Mouse (Mus musculus) embryo, embryonic 11.5 days (tissue): ENCODE data around the gene Ccdc38.

Experiments used
- DNase-seq: peaks from one replicate; pipeline ENCODE4 v3.0.0-alpha.2; 2012; ENCODE audit warnings: low read depth, low spot score

Ccdc38 gene

GRCm38 (mm10) chr10:93540431-93541210 lies at the start of gene Ccdc38:
Ccdc38 (plus strand) TSS chr10:93540632.
- DNase-seq, result no peak

DNA sequence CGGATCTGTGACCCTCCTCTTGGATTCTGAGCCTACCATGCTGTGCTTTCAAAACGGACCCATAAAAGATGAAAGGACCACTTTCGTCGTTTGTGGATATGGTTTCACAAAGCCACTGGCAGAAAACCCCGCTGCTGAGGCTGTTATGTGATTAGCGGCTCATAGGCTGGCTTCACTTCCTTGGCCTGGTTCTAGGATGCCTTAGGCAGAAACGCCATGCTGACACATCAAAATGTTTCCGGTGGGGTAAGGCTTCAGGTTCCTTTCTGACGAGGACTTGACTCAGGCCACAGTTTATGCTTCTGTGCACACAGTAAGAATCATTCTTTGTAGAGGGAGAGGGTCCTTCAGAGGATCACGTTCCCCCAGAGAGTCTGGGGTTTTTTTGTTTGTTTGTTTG lies 39.6 kb upstream of the Ccdc38 start:
- no peak for DNase-seq

- DNase-seq, result no peak
Measured at GRCm38 (mm10) chr10:93501346-93501745, 39.1 kb upstream of the Ccdc38 start.

DNA sequence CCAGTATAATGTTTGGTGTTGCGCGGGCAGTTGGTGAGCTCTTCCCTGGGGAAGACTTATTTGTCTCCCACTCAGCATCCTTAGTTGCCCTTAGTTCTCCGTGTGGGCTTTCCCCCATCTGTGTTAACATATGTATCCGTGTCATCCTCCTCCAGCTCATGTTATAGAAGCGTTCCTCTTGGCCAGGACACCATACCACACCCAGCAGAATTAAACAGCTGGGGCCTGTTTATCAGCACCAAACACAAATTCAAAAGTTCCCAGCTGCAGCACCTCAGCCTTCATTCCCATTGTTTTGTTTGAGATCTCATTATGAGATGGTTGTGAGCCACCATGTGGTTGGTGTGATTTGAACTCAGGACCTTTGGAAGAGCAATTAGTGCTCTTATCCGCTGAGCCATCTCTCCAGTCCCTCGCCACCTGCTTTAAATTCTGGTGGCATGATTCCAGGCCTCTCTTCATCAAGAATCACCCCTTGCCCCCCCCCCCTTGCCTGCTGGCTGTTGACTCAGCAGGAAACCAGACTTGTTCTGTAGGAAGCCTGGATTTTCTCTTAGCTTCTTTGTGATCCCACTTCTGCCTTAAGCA lies 32.0 kb upstream of the Ccdc38 start:
- DNase-seq, result no peak

DNA sequence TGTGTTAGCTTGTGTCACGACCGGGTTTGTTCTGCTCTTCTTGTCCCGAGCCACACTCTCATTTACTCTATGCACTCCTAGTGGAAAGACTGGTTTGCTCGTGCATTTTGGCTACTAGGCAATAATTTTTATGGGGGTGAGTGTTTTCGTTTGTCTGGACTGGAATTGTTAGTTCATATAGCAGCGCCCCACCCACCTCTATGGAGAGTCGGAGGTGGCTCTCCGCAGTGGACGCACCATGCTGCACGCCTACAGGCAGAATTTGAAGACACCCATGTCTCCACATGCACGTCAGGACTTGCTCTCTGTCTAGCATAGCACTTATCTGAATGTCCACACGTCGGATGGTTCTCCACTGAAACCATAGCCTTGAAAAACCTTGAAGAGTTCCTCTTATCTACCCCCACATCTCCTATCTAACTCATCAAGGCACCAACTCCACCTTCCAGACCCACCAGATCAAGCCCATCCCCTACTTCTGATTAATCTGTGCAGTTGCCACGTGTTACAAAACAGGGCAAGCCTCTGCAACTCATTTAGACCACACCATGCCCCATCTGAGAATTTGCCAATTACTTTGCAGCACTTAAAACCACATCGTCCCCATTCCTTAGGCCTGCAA lies 30.8 kb upstream of the Ccdc38 start:
- no peak for DNase-seq

DNA sequence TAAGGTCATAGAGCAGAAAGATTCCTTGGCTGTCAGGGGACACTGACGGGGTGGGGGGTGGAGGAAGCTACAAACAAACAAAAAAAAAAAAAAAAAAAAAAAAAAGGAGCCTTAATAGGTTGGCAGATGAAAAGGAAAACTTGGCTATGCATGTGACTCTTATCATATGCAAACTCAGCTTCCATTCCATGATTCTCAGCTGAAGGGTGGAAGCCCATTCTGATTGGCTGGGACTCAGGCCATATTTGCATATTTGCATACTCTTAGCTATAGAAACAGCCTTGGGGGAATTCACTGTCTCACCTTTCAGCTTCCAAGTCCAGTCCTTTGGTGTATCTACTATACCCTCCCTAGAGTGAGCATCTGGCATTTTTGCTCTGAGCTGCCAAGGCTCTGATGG lies 25.0 kb upstream of the Ccdc38 start:
- DNase-seq, result no peak

GRCm38 (mm10) chr10:93515927-93516326 lies 24.5 kb upstream of the Ccdc38 start:
- DNase-seq, result no peak

GRCm38 (mm10) chr10:93517754-93518153 lies 22.7 kb upstream of the Ccdc38 start:
- no peak for DNase-seq

GRCm38 (mm10) chr10:93518186-93518585 lies 22.2 kb upstream of the Ccdc38 start:
- DNase-seq, result no peak

DNA sequence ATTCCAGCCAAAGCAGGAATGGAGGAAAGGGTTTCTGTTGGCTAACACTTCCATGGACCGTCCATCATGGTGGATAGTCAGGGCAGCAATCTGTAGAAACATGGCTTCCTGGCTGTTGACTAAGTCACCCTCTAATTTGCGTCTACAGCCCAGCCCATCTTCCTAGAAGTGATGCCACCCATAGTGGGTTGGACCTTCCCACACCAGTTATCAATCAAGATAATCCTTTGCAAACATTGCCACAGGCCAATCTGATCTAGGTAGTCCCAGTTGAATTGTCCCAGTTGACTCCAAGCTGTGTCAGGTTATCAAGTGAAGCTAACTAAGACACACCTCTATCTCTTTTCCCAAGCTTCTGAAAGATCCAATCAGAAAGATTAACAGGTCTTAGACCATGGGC lies 21.8 kb upstream of the Ccdc38 start:
- DNase-seq, result no peak

DNA sequence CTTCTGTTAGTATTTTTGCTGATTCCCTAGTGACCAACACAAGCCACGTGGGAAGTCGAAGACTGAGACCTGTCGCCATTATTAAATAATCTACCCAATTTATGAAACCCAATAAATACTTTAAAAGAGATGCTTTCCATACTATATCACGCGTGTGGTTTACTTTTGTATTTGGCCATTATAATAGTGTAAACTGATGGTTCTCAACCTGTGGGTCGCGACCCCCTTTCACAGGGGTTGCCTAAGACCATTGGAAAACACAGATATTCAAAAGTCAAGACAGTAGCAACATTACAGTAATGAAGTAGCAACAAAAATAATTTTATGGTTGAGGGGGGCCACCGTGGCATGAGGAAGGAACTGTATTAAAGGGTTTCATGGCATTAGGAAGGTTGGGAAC lies 21.3 kb upstream of the Ccdc38 start:
- DNase-seq, result no peak

DNA sequence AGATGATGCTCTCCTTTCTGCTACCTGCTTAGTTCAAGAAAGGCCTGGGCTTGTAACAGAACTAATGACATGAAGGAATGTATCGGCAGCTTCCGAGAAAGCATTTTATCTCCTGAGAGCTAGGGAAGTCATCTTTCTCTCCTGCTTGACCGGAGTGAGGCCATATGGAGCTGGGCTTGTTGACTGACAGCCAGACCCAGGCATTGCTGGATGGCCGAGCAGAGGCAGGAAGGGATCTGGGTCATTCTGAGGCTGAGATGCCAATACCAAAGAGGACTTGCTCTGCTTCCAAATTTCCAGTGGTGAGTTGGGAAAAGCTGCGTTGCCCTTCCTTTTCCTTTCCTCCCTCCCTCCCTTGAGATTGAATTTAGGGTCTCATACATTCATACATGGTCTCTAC lies 20.7 kb upstream of the Ccdc38 start:
- no peak for DNase-seq

DNA sequence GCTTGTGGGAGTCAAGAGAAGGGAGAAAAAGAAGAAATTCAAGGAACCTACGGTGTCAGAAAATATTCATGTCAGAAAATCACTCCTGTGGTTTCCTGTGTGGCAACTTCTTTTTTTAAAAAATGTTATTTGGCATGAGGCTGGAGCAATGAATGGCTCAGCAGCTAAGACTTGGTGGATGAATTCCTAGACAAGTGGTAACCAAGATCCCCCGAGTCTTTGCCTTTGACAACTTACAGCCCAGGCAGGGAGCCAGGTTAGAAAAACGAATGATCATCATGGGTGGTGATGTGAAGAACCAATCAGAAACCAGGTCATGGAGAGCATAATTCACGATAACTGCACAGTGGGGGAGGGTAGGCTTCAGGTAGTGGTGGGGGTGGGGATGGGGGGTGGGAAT lies 19.4 kb upstream of the Ccdc38 start:
- no peak for DNase-seq

DNA sequence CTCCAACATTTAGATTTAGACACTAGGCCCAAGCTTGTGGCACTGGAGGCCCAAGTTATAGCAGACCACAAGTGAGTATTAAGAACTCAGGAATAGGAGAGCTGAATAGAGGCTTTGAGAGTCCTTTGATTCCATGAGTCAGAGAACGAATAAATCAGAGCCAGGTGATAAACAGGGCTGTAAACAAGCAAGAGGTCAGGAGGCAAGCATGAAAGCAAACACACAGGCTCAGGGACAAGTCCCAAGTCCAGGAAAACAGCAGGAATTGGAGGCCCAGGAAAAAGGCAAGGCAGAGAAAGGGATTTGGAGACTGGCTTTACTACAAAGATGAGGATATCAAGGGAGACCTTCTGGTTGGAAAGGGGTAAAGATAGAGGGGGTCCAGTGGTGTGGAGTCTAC lies 15.1 kb upstream of the Ccdc38 start:
- DNase-seq, result no peak

DNA sequence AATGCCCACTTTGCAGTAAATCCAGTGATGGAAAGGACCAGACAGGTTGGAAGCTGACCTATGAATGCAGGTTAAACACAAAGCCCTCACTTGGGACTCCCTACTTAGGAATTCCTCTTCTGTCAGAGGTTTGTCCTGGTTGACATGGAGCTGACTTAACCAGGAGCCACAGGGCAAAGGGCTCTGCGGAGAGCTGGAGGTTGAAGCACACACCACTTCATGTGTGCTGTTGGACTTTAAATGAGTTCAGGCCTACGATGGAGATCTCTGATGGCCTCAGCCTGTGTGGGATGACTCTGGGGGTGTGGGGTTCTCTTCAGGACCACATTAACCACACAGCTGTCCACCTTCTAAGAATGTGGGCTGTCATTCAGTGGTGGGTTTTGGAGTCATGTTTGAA lies 2.1 kb upstream of the Ccdc38 start:
- no peak for DNase-seq

DNA sequence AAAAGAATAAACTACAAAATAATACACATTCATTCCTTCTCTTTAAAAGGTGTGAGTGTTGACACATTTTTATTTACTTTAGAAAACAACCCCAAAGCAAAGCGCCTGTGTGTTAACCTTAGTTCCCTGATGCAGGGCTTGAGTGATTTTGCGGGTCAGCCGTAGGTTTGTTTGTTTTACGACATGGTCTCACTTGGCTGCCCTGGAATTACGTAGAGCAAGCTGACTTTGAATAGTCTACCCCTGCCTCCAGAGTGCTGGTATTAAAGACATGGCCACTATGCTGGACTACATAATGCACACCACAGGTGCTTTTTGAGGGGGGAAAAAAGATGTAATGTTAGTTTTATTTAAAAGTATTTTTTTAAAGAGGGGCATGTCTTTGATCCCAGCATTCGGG lies 1.6 kb upstream of the Ccdc38 start:
- no peak for DNase-seq

- DNase-seq, result peak; percentile 51
Measured at GRCm38 (mm10) chr10:93539775-93540430, 529 bp upstream of the Ccdc38 start, which contains the start of gene Amdhd1. Amdhd1 (minus strand) TSS chr10:93540033.

DNA sequence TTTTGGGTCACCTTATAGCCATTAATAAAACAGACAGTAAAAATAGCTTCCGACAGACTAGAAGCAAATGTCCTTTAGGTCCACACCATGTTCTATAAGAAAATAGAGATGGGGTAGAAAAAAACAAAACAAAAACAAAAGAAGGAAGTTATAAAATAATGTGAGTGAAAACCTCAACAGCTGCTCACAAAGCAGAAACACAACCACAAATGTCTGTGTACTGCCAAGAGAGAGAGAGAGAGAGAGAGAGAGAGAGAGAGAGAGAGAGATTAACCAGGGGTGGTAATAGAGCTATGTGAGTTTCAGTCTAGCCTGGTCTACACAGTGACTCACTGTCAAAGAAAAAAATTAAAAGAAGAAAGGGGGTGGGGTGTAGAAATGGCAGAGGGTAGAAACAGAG lies 1.2 kb downstream of the Ccdc38 start:
- no peak for DNase-seq

DNA sequence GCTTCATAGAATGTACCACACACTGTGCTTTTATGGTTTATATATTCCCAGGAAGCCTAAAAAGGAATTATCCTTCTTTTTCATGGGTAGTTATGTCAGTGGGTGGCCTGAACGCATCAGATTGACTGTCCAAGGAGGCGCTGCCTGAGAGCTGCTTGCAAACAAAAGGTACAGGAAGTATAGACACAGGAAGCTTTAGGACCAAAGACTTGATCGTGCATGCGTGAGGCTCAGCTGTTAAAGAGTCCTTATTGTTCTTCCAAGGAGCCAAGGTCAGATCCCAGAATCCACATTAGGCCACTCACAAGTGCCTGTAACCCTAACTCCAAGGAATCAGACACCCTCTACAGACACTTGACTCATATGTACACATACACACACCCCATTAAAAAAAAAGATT lies 1.9 kb downstream of the Ccdc38 start:
- DNase-seq, result no peak

DNA sequence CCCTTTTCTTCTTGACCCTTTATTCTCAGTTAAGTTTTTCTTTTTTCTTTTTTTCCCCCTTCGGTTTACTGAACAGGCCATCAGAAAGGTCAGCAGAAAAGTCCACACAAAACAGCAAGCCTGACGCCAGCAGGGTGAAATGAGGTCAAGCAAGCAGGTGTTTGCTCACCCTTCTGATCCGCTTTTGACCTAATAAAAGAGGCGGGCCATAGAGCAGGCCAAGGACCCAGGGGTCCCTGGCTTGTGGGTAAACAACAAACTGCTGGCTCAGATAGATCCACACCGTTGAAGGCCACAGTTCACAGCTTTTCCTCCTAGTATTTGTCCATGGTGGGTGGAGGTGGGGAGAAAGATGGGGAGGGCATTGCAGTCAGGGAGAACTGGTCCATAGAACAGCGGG lies 2.7 kb downstream of the Ccdc38 start:
- no peak for DNase-seq

DNA sequence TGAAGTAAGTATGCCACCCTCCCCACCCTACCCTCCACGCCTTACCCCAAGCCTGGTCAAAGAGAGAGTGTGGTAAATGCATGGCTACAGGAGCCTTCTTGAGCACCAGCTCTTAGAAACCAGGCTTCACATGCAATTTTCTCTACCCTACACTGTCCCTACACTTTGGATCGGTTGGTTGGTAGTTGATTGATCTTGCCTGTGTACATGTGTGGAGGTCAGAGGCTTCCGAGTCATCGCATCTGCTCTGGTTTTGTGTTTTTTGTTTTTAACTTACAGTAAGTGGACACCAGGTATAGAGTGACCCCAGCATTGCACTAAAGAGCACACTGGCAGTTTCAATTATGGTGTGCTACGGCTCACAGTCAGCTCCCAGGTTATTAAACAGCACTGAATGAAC lies 3.7 kb downstream of the Ccdc38 start:
- no peak for DNase-seq

DNA sequence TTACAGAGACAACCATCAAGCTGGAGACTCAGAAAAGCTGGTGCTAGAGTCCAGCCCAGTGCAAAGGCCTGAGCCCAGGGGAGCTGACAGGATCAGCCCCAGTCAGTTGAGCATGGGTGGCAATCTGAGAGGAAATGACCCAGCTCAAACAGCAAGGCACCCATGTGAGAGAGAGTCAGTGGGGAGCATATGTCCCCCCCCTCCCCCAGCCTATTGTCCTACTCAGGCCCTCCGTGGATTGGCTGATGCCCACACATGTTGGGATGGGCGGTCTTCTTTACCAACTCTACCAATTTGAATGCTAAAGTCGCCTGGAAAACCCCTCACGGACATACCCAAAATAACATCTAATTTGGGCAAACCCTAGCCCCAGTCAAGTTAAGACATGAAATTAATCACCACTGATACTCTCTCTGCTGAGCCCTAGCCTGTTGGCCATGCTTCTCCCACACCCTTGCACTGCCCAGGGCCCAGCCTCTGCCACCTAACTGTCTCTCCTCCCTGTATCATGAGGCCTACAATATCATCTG lies 7.4 kb downstream of the Ccdc38 start:
- DNase-seq, result no peak
